Mouse (Mus musculus) hindlimb bud, embryonic 11.5 days (tissue): ENCODE results near the gene Il17rd.

Experiments used
- DNase-seq: peaks from one replicate; pipeline ENCODE4 v3.0.0-alpha.2; 2012; ENCODE audit warnings: low read depth, low spot score; ENCODE audit errors: extremely low spot score

Il17rd gene

DNA sequence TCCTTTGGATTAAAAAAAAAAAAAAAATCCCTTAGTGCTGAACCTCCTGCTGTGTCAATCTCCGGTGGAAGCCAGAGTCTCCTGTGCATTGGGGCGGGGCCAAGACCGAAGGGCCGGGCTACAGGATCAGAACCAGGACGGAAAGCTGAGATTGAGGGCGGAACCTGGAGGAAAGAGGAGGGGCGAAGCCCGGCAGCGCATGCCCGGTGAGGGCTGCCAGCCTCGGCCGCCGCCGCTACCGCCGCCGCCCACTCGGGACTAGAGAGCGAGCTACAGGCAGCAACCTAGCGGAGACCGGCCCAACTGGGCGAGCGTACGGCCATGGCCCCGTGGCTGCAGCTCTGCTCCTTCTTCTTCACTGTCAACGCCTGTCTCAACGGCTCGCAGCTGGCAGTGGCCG is at the start of gene Il17rd:
TSS of gene Il17rd (plus strand) at position 159 of the 400 bp plus-strand sequence.
- no peak for DNase-seq

DNA sequence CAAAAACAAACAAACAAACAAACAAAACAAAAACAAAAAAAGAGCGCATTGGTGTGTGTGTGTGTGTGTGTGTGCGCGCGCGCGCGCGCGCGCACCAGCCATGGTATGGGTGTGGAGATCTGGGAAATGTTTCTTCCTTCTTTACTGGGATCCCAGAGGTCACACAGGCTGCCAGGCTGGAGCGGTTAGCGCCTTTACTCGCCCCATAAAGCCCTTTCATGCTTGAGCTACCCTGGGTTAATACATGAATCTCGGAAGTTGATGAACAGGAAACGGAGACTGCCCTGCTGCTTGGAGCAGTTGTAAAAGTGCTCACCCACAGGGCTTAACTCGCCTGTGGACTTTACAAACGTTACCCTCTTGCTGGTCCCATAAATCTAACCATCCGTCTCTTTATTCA is 47.1 kb upstream of the Il17rd start:
- DNase-seq, result no peak

DNA sequence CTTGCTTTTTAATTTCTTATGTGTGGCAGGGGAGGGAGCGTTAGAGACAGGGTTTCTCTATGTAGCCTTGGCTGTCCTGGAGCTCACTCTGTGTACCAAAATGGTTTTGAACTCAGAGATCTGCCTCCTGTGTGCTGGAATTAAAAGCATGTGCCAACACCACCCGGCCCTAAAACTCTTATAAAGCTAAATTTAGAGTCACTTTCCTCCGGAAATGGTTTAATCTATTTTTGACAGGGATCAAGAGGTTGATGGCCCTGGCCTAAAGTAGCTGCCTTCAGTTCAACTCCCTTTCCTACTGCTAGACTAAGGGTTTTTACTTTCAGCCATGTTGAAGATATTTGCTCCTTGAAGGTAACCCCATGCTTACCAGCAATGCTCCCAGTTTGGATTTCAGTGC is 45.3 kb upstream of the Il17rd start:
- no peak for DNase-seq

DNA sequence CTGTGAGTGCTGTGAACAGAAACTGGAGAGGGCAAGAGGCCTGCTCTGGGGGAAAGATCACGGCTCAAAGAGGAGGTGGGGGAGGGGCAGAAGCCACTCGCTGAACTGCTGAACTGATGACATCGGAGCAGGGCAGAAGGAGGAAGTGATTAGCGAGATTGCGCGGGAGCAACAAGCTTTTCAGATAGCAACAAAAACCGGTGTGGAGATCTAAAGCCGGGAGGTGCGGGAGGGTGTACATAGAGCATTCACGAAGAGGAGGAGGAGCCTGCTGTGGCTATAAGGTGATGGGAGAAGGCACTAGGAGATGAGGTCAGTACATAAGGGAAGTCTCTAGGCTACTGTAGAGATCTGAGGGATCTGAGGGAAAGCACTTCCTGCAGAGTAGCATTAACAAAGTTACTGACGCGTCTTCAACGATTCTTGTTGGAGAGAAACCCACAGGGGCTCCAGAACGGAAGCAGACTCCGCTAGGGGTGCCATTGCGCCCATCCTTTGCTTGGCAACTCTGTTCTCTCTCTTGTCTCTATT is 44.5 kb upstream of the Il17rd start, which contains the start of gene Hesx1:
TSS of gene Hesx1 (plus strand) at position 206 of the 531 bp plus-strand sequence.
- DNase-seq, result no peak

DNA sequence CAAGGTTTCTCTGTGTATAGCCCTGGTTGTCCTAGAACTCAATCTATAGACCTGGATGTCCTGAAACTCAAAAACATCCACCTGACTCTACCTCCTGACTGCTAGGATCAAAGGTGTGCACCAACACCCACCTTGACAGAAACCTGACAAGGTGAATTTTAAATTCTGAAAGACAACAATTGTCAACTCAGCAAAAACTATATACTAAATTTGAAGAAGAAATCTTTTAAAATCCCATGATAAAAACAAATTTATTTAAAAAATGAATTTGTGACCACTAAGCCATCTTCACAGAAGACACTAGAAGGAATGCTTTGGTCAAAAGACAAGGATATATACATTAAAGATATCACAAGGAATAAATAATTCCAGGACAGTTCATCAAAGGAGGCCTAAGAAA is 42.5 kb upstream of the Il17rd start:
- no peak for DNase-seq

DNA sequence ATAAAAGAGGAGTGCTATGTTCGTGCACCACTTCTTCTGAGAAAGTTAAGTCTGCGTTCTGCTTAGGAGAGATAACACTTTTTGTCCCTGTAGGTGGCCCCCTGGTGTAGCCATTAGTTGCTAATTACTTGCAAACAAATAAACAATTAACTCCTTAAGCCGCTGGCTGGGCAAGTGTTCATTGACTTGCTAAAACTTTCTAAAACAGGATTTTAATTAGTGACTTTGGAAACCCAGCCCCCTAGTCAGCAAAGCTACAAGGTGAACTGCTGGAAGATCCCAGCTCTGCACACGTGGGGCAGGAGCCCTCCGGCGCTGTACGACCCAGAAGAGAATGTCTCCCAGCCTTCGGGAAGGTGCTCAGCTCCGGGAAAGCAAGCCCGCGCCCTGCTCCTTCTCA is 38.4 kb upstream of the Il17rd start:
- no peak for DNase-seq

DNA sequence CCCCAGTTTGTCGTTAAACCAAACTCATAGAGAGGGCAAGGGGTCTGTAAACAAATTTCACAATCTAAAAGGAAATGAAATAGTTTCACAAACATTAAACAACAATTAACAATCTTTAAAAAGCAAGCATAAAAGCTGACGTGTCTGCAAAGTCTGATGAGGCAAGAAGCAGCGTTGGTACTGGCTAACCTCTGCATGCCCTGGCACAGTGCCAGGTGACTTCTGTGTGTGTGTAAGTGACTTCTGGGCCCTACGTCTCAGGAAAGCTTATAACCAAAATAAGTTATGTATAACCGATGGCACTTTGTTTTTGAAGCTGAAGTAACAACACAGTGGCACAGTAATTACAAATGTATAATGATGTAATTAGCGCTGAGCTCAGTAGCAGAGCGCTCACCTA is 33.8 kb upstream of the Il17rd start:
- no peak for DNase-seq

DNA sequence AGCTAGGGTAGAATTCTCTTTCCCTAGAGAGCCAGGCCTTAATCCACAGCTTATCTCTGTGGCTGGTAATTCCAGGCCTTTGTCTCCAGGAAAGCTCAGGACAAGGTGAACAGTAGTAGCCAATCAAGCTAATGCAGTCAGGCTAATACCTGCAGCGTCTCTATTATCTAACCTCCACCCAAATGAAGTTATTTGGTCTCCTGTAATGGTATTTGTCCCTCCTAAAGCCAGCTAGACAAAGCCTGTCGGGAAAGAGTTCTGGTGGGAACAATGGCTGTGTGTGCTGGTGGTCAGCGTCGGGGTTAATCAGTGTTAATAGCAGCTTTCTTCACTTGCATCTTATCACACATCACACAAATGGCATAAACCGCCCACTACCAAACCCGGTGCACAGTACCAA is 32.8 kb upstream of the Il17rd start:
- no peak for DNase-seq

DNA sequence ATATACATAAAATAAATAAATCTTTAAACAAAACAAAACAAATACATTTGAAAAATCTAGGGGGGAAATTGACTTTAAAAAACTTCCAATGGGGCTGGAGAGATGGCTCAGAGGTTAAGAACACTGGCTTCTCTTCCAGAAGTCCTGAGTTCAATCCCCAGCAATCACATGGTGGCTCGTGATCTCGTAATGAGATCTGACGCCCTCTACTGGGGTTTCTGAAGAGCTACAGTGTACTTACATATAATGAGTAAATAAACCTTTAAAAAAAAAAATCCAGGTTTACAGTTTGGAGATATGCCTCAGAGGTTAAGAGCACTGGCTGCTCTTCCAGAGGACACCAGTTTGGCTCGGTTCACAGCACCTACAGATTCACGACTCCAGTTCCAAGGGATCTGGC is 27.2 kb upstream of the Il17rd start:
- no peak for DNase-seq

DNA sequence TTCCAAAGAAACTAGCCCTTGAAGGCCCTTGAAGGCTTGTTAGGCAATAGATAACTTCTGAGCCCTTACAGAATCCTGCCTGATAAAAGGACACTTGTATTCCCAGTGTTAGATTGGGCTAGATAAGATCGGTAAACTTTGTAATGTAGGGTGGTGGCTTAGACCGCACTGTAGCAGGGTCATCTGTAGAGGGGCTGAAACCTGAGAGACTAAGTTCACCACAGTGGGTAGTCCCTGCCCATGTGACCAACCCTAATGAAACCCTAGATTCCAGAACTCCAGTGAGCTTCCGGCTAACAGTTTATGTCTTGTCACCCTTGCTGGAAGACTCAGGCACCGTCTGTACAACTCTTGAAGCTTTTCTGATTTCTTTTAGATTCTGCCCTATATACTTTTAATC is 25.1 kb upstream of the Il17rd start:
- no peak for DNase-seq

DNA sequence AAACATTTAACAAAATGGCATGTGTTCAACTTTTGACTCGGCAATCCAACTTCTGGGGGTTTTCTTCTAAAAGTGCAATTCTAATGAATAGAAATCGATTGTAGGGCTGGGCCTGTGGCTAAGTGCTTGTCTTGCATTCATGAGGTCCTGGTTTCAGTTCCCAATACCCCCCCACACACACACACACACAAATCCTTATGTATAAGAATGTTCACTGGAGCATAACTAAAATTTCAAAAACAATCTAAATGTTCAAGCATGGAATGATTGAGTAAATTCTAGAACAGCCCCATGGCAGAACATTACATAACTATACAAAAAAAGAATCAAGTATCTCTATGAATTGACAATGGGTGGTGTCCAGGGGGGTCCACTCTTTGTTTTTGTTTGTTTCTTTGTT is 20.8 kb upstream of the Il17rd start:
- DNase-seq, result no peak

DNA sequence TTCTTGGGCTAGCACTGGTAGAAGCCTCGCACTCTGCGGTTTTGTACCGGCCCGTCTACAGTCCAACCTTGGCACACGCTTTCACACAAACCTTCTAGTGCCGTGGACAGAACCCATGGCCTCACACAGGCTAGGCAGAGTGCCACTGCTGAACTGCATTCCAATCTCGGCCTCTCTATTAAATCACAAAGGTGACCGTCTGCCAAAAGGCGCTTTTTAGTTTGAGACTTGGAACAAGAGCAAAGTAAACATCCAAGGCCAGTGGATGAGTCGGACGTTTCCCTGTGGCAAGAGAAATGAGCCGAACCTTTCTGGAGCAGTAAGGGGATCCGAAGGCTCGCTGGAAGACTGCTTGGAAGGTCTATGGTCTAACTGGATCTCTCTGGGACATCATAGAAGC is 18.9 kb upstream of the Il17rd start:
- DNase-seq, result no peak

DNA sequence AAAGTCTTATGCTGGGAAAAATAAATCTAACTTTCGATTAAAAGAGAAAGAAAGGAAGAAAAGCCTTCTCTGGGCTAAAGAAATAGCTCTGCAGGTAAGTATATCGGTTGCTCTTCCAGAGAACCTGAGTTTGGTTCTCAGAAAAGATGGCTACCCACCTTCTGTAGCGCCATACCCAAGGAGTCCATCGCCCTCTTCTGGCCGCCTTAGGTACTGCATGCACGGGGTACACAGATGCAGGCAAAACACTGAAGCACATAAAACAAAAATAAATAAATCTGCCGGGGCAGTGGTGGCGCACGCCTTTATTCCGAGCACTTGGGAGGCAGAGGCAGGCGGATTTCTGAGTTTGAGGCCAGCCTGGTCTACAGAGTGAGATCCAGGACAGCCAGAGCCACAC is 15.9 kb upstream of the Il17rd start:
- no peak for DNase-seq

DNA sequence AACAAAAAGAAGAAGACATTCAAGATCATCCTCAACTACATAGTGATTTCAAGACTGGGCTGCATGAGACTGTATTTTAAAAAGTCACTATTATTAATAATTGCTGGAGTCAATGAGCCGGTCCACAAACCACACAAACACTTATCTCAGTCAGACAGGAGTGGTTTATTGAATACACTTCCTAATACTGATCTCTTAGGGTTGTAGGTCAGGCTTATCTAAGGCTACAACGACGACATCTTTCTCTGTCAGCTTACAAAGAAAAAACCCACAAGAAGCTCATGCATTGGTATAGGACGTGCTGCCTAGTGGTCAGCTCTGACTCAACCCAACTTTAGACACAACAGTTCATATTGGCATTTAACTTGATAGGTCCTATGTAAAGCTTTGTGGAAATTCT is 14.1 kb upstream of the Il17rd start:
- DNase-seq, result no peak

DNA sequence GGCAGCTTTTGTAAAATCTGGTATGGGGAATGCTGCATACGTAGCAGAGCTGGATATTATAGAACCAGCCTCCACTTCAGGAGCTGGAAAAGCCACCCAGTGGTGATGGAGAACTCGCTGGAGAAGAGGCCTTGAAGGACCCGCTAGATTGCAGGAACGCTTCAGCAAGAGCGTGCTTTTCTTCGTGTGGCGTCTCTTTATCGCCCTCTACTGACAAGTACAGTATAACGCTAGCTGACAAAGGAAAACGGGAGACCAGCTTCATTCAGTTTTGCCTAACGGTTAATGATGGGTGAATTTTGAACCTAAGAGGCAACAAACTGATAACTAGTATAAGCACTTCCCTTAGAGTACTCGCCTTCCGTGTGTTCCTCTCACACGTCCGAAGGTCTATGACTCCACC is 9.0 kb upstream of the Il17rd start:
- DNase-seq, result no peak

DNA sequence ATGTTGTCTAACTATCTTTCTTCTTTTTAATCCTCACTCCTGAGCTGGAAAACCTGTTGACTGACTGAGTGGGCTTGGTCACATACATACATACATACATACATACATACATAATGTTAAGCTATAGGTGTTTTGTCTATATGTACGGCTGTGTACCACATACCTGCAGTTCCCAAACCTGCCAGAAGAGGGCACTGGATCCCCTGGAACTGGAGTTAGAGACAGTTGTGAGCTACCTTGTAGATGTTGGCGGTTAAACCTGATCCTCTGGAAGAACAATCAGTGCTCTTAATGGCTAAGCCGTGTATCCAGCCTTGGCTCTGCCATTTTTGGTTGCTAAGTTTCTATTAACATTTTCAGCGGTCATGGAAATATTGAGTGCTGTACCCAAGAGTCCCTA is 7.6 kb upstream of the Il17rd start:
- DNase-seq, result no peak

DNA sequence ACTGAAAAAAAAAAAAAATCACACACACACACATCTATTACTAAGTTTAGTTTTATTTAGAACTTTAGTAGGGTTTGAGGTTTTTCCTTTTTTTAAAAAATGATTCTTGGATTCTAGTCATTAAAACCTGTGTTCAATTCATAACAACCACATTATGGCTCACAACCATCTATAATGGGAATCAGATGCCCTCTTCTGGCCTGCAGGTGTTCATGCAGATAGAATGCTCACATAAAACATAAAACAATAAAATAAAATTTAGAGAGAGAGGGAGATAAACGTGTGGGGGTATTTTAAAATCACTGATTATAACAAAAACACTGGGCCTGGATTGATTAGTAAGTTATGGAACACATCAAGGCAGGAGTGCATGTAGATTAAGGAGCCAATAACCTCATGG is 1.2 kb upstream of the Il17rd start:
- no peak for DNase-seq

DNA sequence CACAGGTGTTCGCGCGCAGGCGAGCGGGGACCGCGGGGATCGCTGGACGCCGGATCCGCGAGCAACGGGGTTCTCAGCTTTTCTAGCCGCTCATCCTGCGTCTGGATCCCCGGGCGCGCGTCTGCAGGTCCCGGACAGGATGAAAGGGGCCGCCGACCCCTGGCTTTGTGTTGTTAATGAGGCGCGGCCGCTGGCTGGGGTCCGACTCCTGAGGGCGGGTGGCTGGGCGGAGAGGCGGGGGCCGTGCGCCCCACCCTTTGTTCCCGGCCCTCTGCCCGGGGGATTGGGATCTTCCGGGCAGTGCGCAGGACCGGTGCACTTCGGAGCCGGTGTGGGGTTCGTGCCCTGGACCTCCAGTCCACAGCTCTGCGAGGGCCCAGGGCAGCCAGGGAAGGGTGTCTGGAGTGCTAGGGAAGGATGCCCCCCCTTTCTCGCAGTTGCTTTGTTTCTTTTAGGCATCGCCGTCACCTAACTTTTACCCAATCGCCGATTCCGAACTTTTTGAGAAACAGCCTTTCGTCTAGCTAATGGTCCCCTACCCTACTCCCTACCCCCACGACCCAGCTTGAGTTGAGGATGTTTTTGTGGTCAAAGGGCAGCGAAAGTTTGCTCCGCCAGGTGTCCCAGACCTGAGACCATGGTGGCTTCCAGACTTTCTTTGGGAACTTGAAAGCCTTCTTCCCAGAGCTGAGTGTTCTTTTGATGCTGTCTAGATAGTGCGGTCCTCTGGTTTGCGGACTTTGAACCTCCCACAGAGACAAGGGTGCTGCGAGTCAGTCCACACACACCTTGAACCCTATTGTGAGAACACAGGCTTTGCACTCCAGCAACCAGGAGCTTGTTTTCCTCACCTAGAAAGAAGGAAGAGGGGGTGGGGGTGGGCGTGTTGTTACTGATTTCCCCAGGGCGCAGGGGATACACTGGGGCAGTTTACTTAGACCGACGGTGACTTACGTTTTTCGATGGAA is 824 bp downstream of the Il17rd start:
- DNase-seq, result no peak

DNA sequence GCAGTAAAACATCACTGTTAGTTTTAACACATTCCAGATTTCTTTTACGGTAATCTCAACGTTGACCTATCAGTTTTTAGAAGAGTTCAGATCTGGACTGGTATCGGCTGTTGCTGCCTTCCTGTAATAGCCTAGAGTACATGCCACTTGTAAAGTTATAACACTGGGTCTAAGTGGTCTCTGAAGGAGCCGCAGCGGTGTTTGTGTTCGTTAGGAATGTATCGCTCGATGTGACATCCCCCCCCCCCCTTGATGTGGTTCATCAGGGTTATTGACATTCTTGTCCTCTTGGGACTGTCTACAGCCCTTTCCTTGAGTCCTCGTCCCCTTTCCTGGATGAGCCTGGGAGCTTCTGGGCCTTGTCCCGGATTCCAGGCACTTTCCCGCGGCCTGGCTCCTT is 1.7 kb downstream of the Il17rd start:
- no peak for DNase-seq

DNA sequence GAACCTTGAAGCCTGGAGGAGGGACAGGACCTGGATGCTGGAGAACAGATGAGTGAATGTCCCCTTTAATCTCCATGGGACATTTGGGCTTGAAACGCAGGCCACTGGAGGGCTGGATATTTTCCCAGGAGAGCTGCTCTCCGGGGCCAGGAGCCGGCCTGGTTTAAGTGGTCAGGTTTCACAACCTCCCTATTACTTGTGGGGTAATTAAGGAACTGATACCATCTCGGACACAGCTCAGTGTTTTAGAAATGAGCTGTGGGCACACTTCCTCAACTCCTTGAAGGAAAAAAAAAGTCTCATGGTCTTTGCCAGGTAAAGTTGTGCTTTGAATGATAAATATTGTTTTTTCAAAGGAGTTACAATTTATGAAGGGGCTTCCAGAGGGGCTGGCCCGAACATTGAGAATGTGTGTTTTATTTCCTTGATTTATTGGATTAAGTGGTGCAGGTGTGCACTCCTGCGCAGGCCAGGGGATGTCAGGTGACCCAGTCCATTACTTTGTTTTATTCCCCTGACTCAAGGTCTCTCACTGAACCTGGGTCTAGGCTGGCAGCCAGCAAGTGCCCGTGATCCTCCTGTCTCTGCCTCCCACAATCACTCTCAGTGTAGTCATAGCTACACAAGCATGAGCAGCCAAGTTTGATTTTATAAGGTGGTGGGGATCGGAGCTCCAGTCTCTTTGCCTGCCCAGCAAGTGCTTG is 3.7 kb downstream of the Il17rd start:
- DNase-seq, result no peak

DNA sequence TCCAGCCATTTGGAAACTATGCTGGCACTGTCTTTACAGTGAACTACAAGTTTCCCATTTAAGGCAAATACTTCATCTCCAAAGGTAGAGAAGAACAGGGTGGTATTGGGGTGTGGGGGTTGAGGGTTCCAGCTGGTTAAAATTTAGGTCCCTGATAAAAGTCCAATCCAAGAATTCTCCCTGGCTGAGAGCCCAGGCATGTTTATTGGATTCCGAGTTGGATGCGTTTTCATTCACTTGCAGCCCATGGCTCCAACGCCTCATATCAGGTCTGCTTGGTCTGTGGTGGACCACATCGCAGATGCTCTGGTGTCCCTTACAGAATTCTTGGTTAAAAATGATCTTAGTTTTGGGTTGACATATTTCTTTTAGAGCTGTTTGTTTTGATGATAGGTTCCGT is 4.7 kb downstream of the Il17rd start:
- DNase-seq, result no peak
